Mouse (Mus musculus): ENCODE measurements around the gene Fxr1. TPM values are rescaled to one million over a fixed set of nuclear protein-coding genes. Genes with fewer than 3 reads are reported as not detected.

The Fxr1 gene
- polyA plus RNA-seq, 1 experiment = not detected

DNA sequence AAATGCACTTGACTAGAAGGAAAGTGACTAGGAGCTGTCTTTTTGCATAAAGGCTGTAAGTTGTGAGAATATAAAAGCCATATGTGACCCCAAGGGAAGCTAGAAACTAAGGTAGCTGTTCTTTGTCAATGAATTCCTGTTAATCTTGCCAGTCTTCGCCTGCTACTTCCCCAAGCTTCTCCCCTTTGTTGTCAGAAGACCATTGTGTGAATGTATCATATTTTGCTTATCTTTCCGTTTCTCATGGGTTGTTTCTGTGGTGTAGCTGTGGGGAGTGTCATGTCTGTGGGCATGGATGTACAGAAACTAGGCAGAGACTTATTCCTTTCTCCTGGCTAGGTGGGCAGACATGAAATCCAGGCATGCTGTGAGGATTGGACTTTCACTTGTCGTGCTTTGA, 62.2 kb downstream of the Fxr1 start:
- Histone ChIP-seq H3K27ac (ENCODE audit: insufficient read depth, low read depth, low read length) (0 out of 2 replicates have a peak overlapping the region, but pooled peaks have one; percentile 10), H3K4me1 (ENCODE audit: control insufficient read depth, insufficient read depth, low read length) (no peaks in the 10 kb centered on the region; the same call in 1 of the 2 replicates), H3K4me3 (ENCODE audit: insufficient read depth, low read depth, low read length) (no peak overlapping the region)
- TF ChIP-seq CTCF (IDR thresholded peaks at IDR 0.05; ENCODE audit: insufficient read depth, low read depth, low read length) (no peak), POLR2A (IDR thresholded peaks at IDR 0.05; ENCODE audit: insufficient read depth, low read depth, low read length) (no peak)
- 81% methylated on average over 3 of the region's 3 CpGs for WGBS

DNA sequence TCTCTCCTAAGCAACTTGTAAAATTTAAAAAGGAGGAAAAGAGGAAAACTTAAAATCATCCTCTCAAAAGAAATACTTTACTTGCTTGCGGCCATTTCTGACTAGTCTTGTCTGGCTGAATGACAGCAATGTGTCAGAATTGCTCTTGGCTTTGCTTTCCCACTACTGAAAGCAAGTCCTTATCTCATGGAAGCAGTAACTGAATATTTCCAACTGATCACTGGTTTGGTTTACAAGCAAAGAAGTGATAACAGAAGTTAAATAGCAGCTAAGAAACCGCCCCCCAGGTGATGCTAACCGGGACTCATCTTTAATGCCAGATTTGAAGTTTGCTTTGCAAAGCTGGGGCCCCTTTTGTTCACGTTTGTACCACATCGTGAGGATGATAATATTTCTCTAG, 63.9 kb downstream of the Fxr1 start:
- Histone ChIP-seq H3K27ac (ENCODE audit: insufficient read depth, low read depth, low read length) (no peak overlapping the region), H3K4me3 (ENCODE audit: insufficient read depth, low read depth, low read length) (no peak overlapping the region), H3K4me1 (ENCODE audit: control insufficient read depth, insufficient read depth, low read length) (no peaks in the 10 kb centered on the region; the same call in 1 of the 2 replicates)
- TF ChIP-seq POLR2A (IDR thresholded peaks at IDR 0.05; ENCODE audit: insufficient read depth, low read depth, low read length) = no peak
- TF ChIP-seq CTCF (IDR thresholded peaks at IDR 0.05; ENCODE audit: insufficient read depth, low read depth, low read length) = no peak
- 83% methylated on average over 5 of the region's 5 CpGs for WGBS

DNA sequence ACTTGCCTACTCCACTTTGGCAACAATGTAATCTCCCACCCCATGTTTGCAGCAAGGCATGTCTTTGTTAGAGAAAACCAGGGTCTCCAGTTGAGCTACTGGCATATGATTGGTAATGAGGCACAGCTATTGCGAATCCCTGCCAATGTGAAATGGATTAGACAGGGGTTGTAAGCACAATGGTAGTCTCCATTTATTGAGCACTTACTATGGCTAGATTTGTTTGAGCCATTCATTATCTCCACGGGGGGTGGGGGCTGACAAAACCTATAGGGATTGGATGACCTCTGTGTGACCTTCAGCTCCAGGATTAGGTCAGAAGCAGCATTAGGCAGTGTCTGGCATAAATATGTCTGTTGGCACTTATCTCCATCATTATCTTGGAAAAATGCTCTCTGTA, 83.1 kb downstream of the Fxr1 start:
- Histone ChIP-seq H3K27ac (ENCODE audit: insufficient read depth, low read depth, low read length) (peak overlapping the region; percentile 62; the same call in 1 of the 2 replicates), H3K4me1 (ENCODE audit: control insufficient read depth, insufficient read depth, low read length) (peaks cover 3% of the 10 kb centered on the region), H3K4me3 (ENCODE audit: insufficient read depth, low read depth, low read length) (no peak overlapping the region)
- TF ChIP-seq CTCF (IDR thresholded peaks at IDR 0.05; ENCODE audit: insufficient read depth, low read depth, low read length) (no peak), POLR2A (IDR thresholded peaks at IDR 0.05; ENCODE audit: insufficient read depth, low read depth, low read length) (no peak)
- WGBS = 56% methylated on average over 2 of the region's 2 CpGs

DNA sequence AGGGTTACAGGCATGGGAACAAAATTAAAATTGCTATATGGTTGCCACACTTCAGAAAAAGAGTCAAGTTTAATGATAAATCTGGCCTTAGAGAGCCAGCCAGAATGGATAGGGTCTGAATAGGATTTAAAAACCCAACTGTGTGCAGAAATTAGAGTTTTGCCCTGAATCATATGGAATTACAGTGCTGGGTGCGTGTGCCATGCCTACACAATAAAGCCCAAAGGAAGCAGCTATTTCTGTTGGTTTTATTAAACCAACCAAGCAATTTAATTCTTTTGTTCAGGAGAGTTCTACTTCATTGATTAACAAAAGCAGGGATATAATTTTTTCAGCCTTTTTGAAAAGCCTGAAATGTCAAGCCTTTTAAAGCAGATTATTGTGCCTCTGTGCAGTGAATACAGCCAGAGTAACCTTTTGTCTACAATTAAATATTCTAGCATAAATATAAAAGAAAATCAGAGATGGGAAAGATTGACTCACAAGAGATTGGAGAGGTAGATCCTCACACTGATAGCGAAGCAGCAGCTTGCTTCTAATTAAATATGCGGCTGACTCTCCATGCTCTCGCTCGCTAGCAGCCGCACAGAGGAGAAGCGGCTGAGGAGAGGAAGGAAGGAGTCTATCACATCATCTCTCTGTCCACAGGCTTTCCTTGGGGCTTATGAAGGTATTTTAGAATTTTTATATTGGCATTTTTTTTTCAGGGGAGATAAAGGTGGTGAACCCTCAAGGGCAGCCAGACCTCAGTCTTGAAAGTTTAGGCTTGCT, 84.3 kb downstream of the Fxr1 start:
- WGBS = 12% methylated on average over 7 of the region's 7 CpGs
- TF ChIP-seq CTCF (IDR thresholded peaks at IDR 0.05; ENCODE audit: insufficient read depth, low read depth, low read length) (no peak), POLR2A (IDR thresholded peaks at IDR 0.05; ENCODE audit: insufficient read depth, low read depth, low read length) (no peak)
- H3K4me3 ChIP-seq (ENCODE audit: insufficient read depth, low read depth, low read length) = peak overlapping the region; percentile 38
- peak overlapping the region; percentile 93 for H3K27ac ChIP-seq (ENCODE audit: insufficient read depth, low read depth, low read length)
- H3K4me1 ChIP-seq (ENCODE audit: control insufficient read depth, insufficient read depth, low read length) = peaks cover 6% of the 10 kb centered on the region

DNA sequence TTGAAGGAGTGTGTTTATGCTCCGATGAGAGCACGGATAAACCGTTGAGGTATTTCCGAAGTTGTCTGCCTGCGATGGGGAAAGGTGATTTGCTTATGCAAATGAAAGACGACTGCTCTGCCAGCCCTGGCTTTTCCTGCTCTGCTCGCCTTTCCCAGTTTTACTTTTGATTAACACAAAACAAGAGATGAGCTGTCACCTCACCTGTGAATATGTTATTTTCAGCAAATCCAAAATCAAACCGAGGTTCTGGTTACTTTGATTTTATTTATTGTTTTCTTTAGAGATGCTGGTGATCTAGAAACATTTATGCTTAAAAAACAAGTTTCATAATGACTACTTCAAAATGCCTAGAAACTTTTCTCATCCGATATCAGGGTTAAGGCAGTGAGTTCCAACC, 86.7 kb downstream of the Fxr1 start:
- peak overlapping the region; percentile 52 for H3K4me3 ChIP-seq (ENCODE audit: insufficient read depth, low read depth, low read length)

DNA sequence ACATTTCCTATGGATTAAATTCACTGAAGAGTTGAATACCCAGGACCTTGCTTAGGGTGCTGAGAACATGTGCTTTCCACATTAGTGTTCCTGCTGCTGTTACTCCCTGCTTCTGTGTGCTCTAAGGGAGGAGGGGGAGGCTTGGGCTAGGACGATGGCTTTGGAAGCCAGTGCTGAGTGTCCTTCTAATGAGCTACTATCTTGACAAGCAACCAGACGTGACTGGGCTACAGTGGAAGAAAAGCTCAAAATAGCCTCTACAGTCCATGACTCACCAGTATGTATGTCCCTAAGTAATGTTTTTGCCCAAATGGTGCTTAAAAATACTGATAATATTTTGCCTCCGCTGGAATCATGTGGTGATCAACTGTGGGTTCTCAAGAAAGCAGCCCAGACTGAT, 87.9 kb downstream of the Fxr1 start:
- TF ChIP-seq POLR2A (IDR thresholded peaks at IDR 0.05; ENCODE audit: insufficient read depth, low read depth, low read length) = no peak
- no peak for TF ChIP-seq CTCF (IDR thresholded peaks at IDR 0.05; ENCODE audit: insufficient read depth, low read depth, low read length)
- WGBS = 32% methylated on average over 3 of the region's 3 CpGs
- Histone ChIP-seq H3K4me3 (ENCODE audit: insufficient read depth, low read depth, low read length) (peak overlapping the region; percentile 23), H3K27ac (ENCODE audit: insufficient read depth, low read depth, low read length) (peak overlapping the region; percentile 75), H3K4me1 (ENCODE audit: control insufficient read depth, insufficient read depth, low read length) (peaks cover 8% of the 10 kb centered on the region)

More for the DNA sequence above, 86.7 kb downstream of the Fxr1 start:
- TF ChIP-seq POLR2A (IDR thresholded peaks at IDR 0.05; ENCODE audit: insufficient read depth, low read depth, low read length) (no peak), CTCF (IDR thresholded peaks at IDR 0.05; ENCODE audit: insufficient read depth, low read depth, low read length) (no peak)
- H3K4me1 ChIP-seq (ENCODE audit: control insufficient read depth, insufficient read depth, low read length) = peaks cover 6% of the 10 kb centered on the region
- peak overlapping the region; percentile 94 for H3K27ac ChIP-seq (ENCODE audit: insufficient read depth, low read depth, low read length)
- 15% methylated on average over 9 of the region's 9 CpGs for WGBS

DNA sequence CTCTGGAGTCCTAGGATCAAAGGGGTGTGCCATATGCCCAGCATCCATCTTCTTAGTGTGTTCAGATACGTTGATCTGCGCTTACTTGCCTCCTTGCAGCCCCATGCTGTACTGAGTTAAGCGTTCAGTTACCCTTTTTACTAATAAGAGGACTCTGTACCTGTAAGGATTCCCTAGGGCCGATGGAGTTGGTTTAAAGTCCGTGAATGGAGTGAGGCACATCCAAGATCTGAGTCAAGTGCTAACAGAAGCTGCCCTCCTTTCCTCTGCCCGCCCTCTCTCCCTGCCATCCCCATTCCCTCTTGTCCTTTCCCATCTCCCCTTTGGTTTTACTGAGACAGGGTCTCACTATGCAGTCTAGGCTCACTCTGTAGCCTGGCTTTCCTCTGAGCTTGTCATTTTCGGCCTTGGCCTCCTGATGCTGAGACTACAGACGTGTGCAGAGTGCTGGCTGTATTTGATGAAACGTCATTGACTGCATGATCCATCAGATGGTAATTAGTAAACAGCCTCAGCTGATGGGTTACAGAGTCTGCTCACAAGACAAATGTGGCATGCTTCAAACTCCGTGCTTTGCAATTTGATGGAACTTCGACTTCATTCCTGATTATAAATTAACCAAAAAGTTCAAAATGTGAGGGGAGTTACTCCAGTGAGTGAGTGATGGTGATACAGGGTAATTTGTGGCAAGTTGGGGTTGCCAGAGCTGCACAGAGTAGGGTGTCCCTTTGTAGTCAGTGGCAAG, 92.4 kb downstream of the Fxr1 start:
- Histone ChIP-seq H3K4me1 (ENCODE audit: control insufficient read depth, insufficient read depth, low read length) (peaks cover 16% of the 10 kb centered on the region), H3K27ac (ENCODE audit: insufficient read depth, low read depth, low read length) (no peak overlapping the region), H3K4me3 (ENCODE audit: insufficient read depth, low read depth, low read length) (no peak overlapping the region)
- WGBS = 83% methylated on average over 11 of the region's 11 CpGs
- TF ChIP-seq POLR2A (IDR thresholded peaks at IDR 0.05; ENCODE audit: insufficient read depth, low read depth, low read length) = no peak
- TF ChIP-seq CTCF (IDR thresholded peaks at IDR 0.05; ENCODE audit: insufficient read depth, low read depth, low read length) = no peak

DNA sequence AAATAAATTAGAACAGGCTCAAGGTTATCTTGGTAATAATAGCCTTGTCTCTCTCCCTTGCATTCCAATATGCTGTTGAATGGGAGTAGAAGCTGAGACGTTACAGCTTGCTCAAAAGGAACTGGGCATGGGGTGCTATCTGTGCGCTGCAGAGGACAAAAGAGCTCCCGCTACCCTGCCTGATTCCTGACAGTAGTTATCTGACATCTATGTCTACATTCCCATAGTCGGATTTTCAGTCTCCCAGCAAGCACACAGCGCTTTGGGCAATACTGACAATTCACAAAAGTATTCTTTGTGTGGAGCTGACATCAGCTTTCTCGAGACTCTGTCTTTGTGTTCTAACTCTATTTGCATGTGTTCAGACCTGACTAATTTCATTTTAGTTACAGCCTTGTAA, 96.1 kb downstream of the Fxr1 start:
- TF ChIP-seq CTCF (IDR thresholded peaks at IDR 0.05; ENCODE audit: insufficient read depth, low read depth, low read length) (no peak), POLR2A (IDR thresholded peaks at IDR 0.05; ENCODE audit: insufficient read depth, low read depth, low read length) (no peak)
- no peak overlapping the region for H3K27ac ChIP-seq (ENCODE audit: insufficient read depth, low read depth, low read length)
- WGBS = 30% methylated on average over 6 of the region's 6 CpGs
- H3K4me1 ChIP-seq (ENCODE audit: control insufficient read depth, insufficient read depth, low read length) = peaks cover 17% of the 10 kb centered on the region
- H3K4me3 ChIP-seq (ENCODE audit: insufficient read depth, low read depth, low read length) = no peak overlapping the region

DNA sequence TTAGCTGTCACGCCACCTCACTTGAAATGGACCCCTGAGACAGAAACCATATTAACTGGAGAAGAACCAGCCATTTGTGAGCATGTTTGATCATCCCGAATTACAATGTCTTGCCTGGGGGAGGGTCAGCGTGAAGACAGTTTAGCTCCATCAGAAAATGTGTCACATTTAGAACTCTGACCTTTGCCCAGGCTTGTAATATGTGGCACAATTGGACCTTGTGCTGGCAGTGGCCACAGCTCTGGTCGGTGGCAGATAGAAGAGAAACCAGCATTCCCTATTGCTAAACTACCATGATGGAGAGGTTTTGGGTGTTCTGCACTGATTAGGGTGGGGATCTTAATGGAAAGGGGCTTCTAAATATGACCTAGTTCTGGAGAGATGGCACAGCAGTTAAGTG, 100.1 kb downstream of the Fxr1 start:
- Histone ChIP-seq H3K4me3 (ENCODE audit: insufficient read depth, low read depth, low read length) (no peak overlapping the region), H3K27ac (ENCODE audit: insufficient read depth, low read depth, low read length) (no peak overlapping the region; the same call in 1 of the 2 replicates), H3K4me1 (ENCODE audit: control insufficient read depth, insufficient read depth, low read length) (peaks cover 12% of the 10 kb centered on the region)
- WGBS = 68% methylated on average over 4 of the region's 4 CpGs
- TF ChIP-seq CTCF (IDR thresholded peaks at IDR 0.05; ENCODE audit: insufficient read depth, low read depth, low read length) (no peak), POLR2A (IDR thresholded peaks at IDR 0.05; ENCODE audit: insufficient read depth, low read depth, low read length) (no peak)

Other genes with a start within 250 kb of the Fxr1 start
- 31.3 TPM in 1 of 2 replicates, not detected in the other for gene Ttc14, start 220.1 kb upstream of the Fxr1 start, polyA plus RNA-seq (2012; ENCODE audit: insufficient read depth, insufficient read length, low replicate concordance, missing spikeins)
- gene Ccdc39, start 175.6 kb upstream of the Fxr1 start, polyA plus RNA-seq (2012; ENCODE audit: insufficient read depth, insufficient read length, low replicate concordance, missing spikeins) = not detected in 2 replicates
- not detected in 2 replicates for gene Dnajc19, start 61.4 kb downstream of the Fxr1 start, polyA plus RNA-seq (2012; ENCODE audit: insufficient read depth, insufficient read length, low replicate concordance, missing spikeins)